Mouse (Mus musculus): ENCODE results near the gene Plek. TPM values are rescaled to one million over a fixed set of nuclear protein-coding genes. Genes with fewer than 3 reads are reported as not detected.
"Not testable (repeated sequence)": the region's sequence is repeated elsewhere in the genome, so short reads cannot be mapped to it uniquely, and the experiment has no call there.

Plek gene
- polyA plus RNA-seq (2015; fragmentation: Nextera tagmentation; extraction: Ambion mirVana) = 3.8 and 4.2 TPM in 2 replicates

DNA sequence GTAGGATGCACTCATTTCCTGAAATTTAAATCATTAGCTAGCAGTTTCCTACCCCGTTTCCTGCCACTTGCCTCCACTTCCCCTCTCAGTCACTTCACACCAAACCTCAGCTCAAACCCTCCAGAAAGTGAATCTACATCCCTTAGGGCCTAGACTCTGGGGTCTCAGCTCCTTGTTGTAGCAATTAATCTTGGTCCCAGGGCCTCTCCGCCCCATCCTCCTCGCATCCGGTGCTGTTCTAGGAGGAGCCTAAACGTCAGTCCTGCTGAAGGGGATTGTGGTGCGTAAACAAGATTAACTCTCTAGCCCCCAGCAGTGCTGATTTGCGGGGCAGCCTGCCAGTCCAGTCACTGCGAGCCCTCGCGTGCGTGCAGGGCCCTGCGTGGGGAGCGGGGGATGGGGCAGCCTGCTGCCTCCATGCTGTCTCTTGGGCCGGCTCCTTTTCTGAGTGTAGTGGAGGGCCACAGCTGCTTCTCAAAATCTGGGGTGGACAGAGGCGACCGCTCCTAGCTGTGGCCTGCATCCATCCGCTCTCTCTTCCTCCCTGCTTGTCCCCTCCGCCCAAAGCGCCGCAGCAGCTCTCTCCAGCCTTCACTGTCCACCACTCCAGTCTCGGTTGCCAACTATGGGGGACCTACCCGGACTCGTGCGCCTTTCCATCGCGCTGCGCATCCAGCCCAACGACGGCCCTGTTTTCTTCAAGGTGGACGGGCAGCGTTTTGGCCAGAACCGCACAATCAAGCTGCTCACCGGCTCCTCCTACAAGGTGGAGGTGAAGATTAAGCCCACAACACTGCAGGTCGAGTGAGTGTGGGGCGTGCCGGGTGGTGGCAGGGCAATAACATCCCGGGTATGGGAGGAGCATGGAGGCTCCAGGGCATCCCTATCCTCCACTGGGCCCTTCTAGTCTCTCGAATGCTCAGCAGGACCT is at the start of gene Plek, which contains the start of gene Cnrip1:
Gene Plek (minus strand): TSS at position 837 of the 931 bp plus-strand sequence.
Gene Cnrip1 (plus strand): TSS at position 42 of the 931 bp plus-strand sequence.
- Histone ChIP-seq H3K27me3 (no peaks in the 10 kb centered on the region), H3K4me2 (peak within 1 kb of the TSS; percentile 61), H3K4me3 (peak within 1 kb of the TSS; percentile 67), H3K4me1 (peaks cover 4% of the 10 kb centered on the region; the same call in 1 of the 2 replicates), H3K9ac (peak within 1 kb of the TSS; percentile 74), H3K36me3 (no peaks in the 10 kb centered on the region), H3K27ac (peak within 1 kb of the TSS; percentile 79), H3K9me3 (no peaks in the 10 kb centered on the region)
- ATAC-seq (ENCODE audit: borderline replicate concordance, extremely low read depth, low FRiP score, low TSS enrichment) = peak; percentile 93
- WGBS = under 1% methylated on average over 38 of the region's 38 CpGs

DNA sequence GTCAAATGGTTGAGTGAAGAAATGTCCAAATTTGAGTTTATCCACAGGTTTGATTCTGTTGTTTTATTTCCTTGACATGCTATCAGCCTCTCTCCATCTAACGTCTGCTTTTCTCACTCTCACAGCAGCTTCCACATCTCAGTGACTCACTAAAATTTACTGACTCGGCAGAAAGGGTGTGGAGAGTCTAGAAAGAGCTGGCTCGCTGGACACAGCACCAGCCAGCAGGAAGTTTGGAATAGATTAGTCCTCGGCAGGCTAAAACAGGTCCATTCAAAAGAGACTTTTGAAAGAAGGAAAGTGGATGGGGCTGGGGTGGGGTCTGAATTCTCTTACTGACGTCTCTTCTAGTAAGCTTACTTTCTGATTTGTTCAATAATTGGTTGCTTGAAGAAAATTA is 33.9 kb upstream of the Plek start:
- Histone ChIP-seq H3K27me3 (no peaks in the 10 kb centered on the region), H3K4me1 (no peaks in the 10 kb centered on the region), H3K9ac (no peak overlapping the region), H3K4me3 (no peak overlapping the region), H3K36me3 (no peaks in the 10 kb centered on the region), H3K9me3 (no peaks in the 10 kb centered on the region), H3K27ac (no peak overlapping the region), H3K4me2 (no peak overlapping the region)
- 28% methylated on average over 5 of the region's 5 CpGs for WGBS
- 0 out of 2 replicates have a peak, but pooled peaks have one; percentile 11 for ATAC-seq (ENCODE audit: borderline replicate concordance, extremely low read depth, low FRiP score, low TSS enrichment)

DNA sequence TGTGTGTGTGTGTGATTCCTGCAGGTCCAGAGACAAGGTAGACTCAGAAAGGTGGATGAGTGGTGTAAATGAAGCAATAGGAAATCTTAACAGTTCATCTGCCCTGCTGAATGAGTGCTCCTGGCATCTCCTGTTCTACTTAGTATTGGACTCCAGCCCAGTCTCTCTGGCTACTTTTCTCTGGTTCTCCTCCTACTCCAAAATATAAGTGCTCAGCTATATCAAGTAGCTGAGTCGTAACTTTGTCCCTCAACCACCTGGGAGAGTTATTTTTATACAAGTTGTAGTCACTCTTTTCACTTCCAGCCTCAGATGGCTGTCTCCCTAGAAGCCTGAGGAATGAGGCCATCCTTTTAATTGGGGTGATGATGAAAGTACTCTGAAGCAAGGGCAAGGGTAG is 31.7 kb upstream of the Plek start:
- Histone ChIP-seq H3K36me3 (no peaks in the 10 kb centered on the region), H3K9me3 (no peaks in the 10 kb centered on the region), H3K27ac (no peak overlapping the region), H3K9ac (no peak overlapping the region), H3K4me2 (no peak overlapping the region), H3K27me3 (no peaks in the 10 kb centered on the region), H3K4me1 (no peaks in the 10 kb centered on the region), H3K4me3 (no peak overlapping the region)
- WGBS = 30% methylated on average over 1 of the region's 1 CpGs
- no peak for ATAC-seq (ENCODE audit: borderline replicate concordance, extremely low read depth, low FRiP score, low TSS enrichment)

DNA sequence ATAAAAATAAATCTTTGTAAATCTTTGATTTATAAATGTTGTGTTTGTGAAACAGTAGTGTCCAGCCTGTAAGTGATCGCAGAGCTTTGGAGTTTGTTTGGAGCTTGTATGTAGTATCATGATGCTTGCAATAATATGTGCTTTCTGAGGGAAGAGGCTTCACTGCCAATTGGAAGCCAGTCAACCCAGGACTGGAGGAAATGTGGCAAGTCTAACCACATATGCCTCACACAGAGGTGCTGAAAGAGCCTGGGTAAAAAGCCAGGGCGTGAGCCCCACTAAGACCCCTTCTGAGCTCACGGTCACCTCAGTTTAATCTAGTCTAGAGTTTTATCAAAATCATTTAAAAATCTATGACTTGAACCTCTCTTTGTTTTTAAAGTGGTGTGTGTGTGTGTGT is 31.3 kb upstream of the Plek start:
- H3K4me2 ChIP-seq = no peak overlapping the region
- H3K27me3 ChIP-seq = no peaks in the 10 kb centered on the region
- H3K4me1 ChIP-seq = no peaks in the 10 kb centered on the region
- no peak for ATAC-seq (ENCODE audit: borderline replicate concordance, extremely low read depth, low FRiP score, low TSS enrichment)
- no peaks in the 10 kb centered on the region for H3K9me3 ChIP-seq
- 86% methylated on average over 3 of the region's 3 CpGs for WGBS
- H3K27ac ChIP-seq = no peak overlapping the region
- no peak overlapping the region for H3K4me3 ChIP-seq
- no peak overlapping the region for H3K9ac ChIP-seq
- H3K36me3 ChIP-seq = no peaks in the 10 kb centered on the region

- Histone ChIP-seq H3K4me1 (no peaks in the 10 kb centered on the region), H3K27me3 (no peaks in the 10 kb centered on the region), H3K4me2 (no peak overlapping the region), H3K4me3 (no peak overlapping the region), H3K36me3 (no peaks in the 10 kb centered on the region), H3K27ac (no peak overlapping the region), H3K9ac (no peak overlapping the region), H3K9me3 (no peaks in the 10 kb centered on the region)
- 51% methylated on average over 2 of the region's 2 CpGs for WGBS
- ATAC-seq (ENCODE audit: borderline replicate concordance, extremely low read depth, low FRiP score, low TSS enrichment) = no peak
Measured at GRCm38 (mm10) chr11:17082953-17083352, 30.8 kb upstream of the Plek start.

GRCm38 (mm10) chr11:17082086-17082485 is 29.9 kb upstream of the Plek start:
- H3K27me3 ChIP-seq = no peaks in the 10 kb centered on the region
- no peak overlapping the region for H3K4me2 ChIP-seq
- no peaks in the 10 kb centered on the region for H3K4me1 ChIP-seq
- H3K36me3 ChIP-seq = no peaks in the 10 kb centered on the region
- H3K9ac ChIP-seq = no peak overlapping the region
- 58% methylated on average over 3 of the region's 3 CpGs for WGBS
- no peak for ATAC-seq (ENCODE audit: borderline replicate concordance, extremely low read depth, low FRiP score, low TSS enrichment)
- no peak overlapping the region for H3K4me3 ChIP-seq
- no peaks in the 10 kb centered on the region for H3K9me3 ChIP-seq
- H3K27ac ChIP-seq = no peak overlapping the region

GRCm38 (mm10) chr11:17075656-17076055 is 23.5 kb upstream of the Plek start:
- no peak for ATAC-seq (ENCODE audit: borderline replicate concordance, extremely low read depth, low FRiP score, low TSS enrichment)
- Histone ChIP-seq H3K4me1 (no peaks in the 10 kb centered on the region), H3K4me3 (no peak overlapping the region), H3K27me3 (no peaks in the 10 kb centered on the region), H3K9me3 (no peaks in the 10 kb centered on the region), H3K9ac (no peak overlapping the region), H3K36me3 (no peaks in the 10 kb centered on the region), H3K4me2 (no peak overlapping the region), H3K27ac (no peak overlapping the region)
- 82% methylated on average over 2 of the region's 2 CpGs for WGBS

DNA sequence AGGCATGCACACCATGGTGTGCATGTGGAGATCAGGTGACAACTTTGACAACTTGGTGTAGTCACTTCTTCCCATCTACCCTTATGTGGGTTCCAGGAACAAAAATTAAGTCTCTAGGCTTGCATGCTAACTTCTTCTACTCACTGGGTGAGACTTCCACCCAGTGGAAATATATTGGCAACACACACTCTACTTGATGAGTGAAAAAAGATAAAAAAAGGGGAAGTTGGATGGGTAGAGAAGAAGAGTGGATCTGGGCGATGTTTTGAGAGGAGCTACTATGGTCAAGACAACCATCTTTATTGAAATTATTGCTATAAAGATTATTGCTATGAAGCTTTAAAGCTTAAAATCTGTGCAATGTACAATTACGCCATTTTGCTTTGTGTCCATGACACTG is 17.2 kb upstream of the Plek start:
- ATAC-seq (ENCODE audit: borderline replicate concordance, extremely low read depth, low FRiP score, low TSS enrichment); H3K4me1 ChIP-seq; H3K9me3 ChIP-seq; H3K27ac ChIP-seq; H3K27me3 ChIP-seq; H3K9ac ChIP-seq; H3K36me3 ChIP-seq; H3K4me2 ChIP-seq; H3K4me3 ChIP-seq: not testable (repeated sequence)
- 89% methylated on average over 2 of the region's 2 CpGs for WGBS

- H3K27ac ChIP-seq = peak overlapping the region; percentile 79
- no peaks in the 10 kb centered on the region for H3K27me3 ChIP-seq
- peak overlapping the region; percentile 74 for H3K9ac ChIP-seq
- H3K36me3 ChIP-seq = no peaks in the 10 kb centered on the region
- H3K4me2 ChIP-seq = peak overlapping the region; percentile 61
- H3K4me1 ChIP-seq = peaks cover 4% of the 10 kb centered on the region; the same call in 1 of the 2 replicates
- H3K4me3 ChIP-seq = peak overlapping the region; percentile 67
- 24% methylated on average over 6 of the region's 6 CpGs for WGBS
- H3K9me3 ChIP-seq = no peaks in the 10 kb centered on the region
- no peak for ATAC-seq (ENCODE audit: borderline replicate concordance, extremely low read depth, low FRiP score, low TSS enrichment)
Measured at GRCm38 (mm10) chr11:17052476-17053049, 382 bp upstream of the Plek start.

- 83% methylated on average over 2 of the region's 2 CpGs for WGBS
- no peak for ATAC-seq (ENCODE audit: borderline replicate concordance, extremely low read depth, low FRiP score, low TSS enrichment)
- Histone ChIP-seq H3K9ac (no peak overlapping the region), H3K4me2 (no peak overlapping the region), H3K27ac (no peak overlapping the region), H3K4me3 (no peak overlapping the region), H3K4me1 (no peaks in the 10 kb centered on the region), H3K36me3 (no peaks in the 10 kb centered on the region), H3K9me3 (no peaks in the 10 kb centered on the region), H3K27me3 (no peaks in the 10 kb centered on the region)
Measured at GRCm38 (mm10) chr11:17045806-17046205, 6.4 kb downstream of the Plek start.

DNA sequence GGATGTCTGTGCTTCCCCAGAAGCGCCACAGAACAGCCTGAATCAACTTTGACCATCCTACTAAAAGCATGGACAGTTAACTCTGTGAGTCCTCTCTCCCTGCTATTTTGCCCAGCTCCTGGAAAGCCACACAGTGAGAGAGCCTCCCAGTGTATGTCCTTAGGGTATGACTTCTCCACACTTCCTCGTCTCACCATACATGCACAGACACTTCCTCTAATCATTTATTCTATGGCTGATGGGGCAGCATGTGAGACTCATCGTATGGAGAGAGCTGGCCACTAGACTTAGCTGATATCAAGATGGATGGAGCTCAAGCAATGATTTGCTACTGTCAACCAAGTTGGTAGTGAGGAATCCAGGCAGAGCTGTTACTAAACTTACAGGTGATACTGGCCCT is 28.2 kb downstream of the Plek start:
- H3K27ac ChIP-seq = no peak overlapping the region
- no peak overlapping the region for H3K9ac ChIP-seq
- H3K9me3 ChIP-seq = no peaks in the 10 kb centered on the region
- no peaks in the 10 kb centered on the region for H3K27me3 ChIP-seq
- no peaks in the 10 kb centered on the region for H3K4me1 ChIP-seq
- ATAC-seq (ENCODE audit: borderline replicate concordance, extremely low read depth, low FRiP score, low TSS enrichment) = no peak
- H3K36me3 ChIP-seq = no peaks in the 10 kb centered on the region
- H3K4me2 ChIP-seq = no peak overlapping the region
- no peak overlapping the region for H3K4me3 ChIP-seq
- WGBS = 72% methylated on average over 3 of the region's 3 CpGs

DNA sequence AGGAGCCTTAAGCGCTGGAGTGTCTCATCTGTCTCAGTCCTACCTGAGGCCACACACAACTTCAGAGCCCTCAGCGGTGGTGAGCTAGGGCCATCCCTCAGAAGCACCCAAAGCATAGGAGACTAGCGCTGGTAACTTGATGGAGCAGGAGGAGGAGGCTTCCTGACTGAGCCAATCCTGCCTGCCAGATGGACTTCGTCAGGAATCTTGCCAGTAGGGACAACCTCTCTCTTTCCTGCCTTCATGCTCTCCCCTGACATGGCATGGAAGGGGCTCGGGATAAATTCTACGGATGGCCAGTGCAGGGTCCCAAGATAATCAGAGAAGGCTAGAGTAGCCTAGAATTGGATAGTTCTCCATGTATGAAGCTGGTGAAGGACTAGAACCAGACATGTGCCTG is 29.0 kb downstream of the Plek start:
- Histone ChIP-seq H3K4me3 (no peak overlapping the region), H3K27me3 (no peaks in the 10 kb centered on the region), H3K9me3 (no peaks in the 10 kb centered on the region), H3K9ac (no peak overlapping the region), H3K27ac (no peak overlapping the region), H3K4me1 (no peaks in the 10 kb centered on the region), H3K4me2 (no peak overlapping the region), H3K36me3 (no peaks in the 10 kb centered on the region)
- 71% methylated on average over 6 of the region's 6 CpGs for WGBS
- no peak for ATAC-seq (ENCODE audit: borderline replicate concordance, extremely low read depth, low FRiP score, low TSS enrichment)

Data from lung, embryonic 15.5 days (tissue).